Mouse (Mus musculus): Measurements from ENCODE around the gene Srsf2.

Gene Srsf2

GRCm38 (mm10) chr11:116807938-116808606 is 44.8 kb downstream of the Srsf2 start:
- DNase-seq = peak; percentile 88

GRCm38 (mm10) chr11:116807526-116807925 is 45.4 kb downstream of the Srsf2 start:
- no peak for DNase-seq

- no peak for DNase-seq
These were observed 45.8 kb downstream of the Srsf2 start for GRCm38 (mm10) chr11:116807116-116807515.

- DNase-seq = no peak
These were observed 46.5 kb downstream of the Srsf2 start for GRCm38 (mm10) chr11:116806136-116807071.

GRCm38 (mm10) chr11:116802709-116803108 is 50.2 kb downstream of the Srsf2 start:
- DNase-seq = no peak

- no peak for DNase-seq
These were observed 51.8 kb downstream of the Srsf2 start for GRCm38 (mm10) chr11:116801106-116801505.
